Mouse (Mus musculus) neural tube, embryonic 14.5 days (tissue): ENCODE results near the gene Ccdc57. TPM values are rescaled to one million over a fixed set of nuclear protein-coding genes. Genes with fewer than 3 reads are reported as not detected.

Experiments
- ATAC-seq: fragments of 200-750 bp; cut with Nextera tagmentation; 2 replicates; pipeline ENCODE4 v1.8.0; 2017; ENCODE audit warnings: low read depth, mild to moderate bottlenecking, moderate TSS enrichment, moderate library complexity
- H3K27ac ChIP-seq: fragments of 300-500 bp; sonication (generic); 2 replicates; pipeline ENCODE4 v1.5.1; 2014; ENCODE audit warnings: low read depth, mild to moderate bottlenecking, control low read depth, low read length, moderate library complexity, mixed read lengths
- H3K27me3 ChIP-seq: fragments of 300-500 bp; sonication (generic); 2 replicates; pipeline ENCODE4 v1.6.1; 2014; ENCODE audit warnings: low read length; ENCODE audit not compliant: control insufficient read depth, insufficient read depth
- H3K36me3 ChIP-seq: fragments of 300-500 bp; sonication (generic); 2 replicates; pipeline ENCODE4 v1.6.1; 2014; ENCODE audit warnings: low read length, mixed read lengths; ENCODE audit not compliant: control insufficient read depth, insufficient read depth
- H3K4me1 ChIP-seq: fragments of 300-500 bp; sonication (generic); 2 replicates; pipeline ENCODE4 v1.6.1; 2014; ENCODE audit warnings: low read length; ENCODE audit not compliant: control insufficient read depth, insufficient read depth
- H3K4me2 ChIP-seq: fragments of 300-500 bp; sonication (generic); 2 replicates; pipeline ENCODE4 v1.6.1; 2014; ENCODE audit warnings: mild to moderate bottlenecking, low read depth, low read length, control low read depth
- H3K4me3 ChIP-seq: fragments of 300-500 bp; sonication (generic); 2 replicates; pipeline ENCODE4 v1.5.1; 2014; ENCODE audit warnings: low read depth, low read length, control low read depth, mixed read lengths
- H3K9ac ChIP-seq: fragments of 300-500 bp; sonication (generic); replicated peaks from 2 replicates; pipeline ENCODE4 v1.6.1; 2014; ENCODE audit warnings: low read depth, mild to moderate bottlenecking, control low read depth, low read length, mixed read lengths
- H3K9me3 ChIP-seq: fragments of 300-500 bp; sonication (generic); 2 replicates; pipeline ENCODE4 v1.6.1; 2016; ENCODE audit warnings: low read length; ENCODE audit not compliant: control insufficient read depth
- WGBS: fragments of 180-500 bp; shearing (Covaris S2); extraction: QIAGEN DNeasy Blood & Tissue Kit; methylation state at CpG from one replicate; pipeline ENCODE4 v1.1.7; 2014; 5-methylcytosine and 5-hydroxymethylcytosine counted together
- polyA plus RNA-seq: library from polyadenylated mRNA; unstranded; fragments of >200 nt; fragmentation: Nextera tagmentation; extraction: Ambion mirVana; gene quantifications from 2 replicates; pipeline ENCODE4 v1.2.1, GENCODE M21; 2014

Gene Ccdc57
- polyA plus RNA-seq, 1 experiment from 2014 or later = 6.7 TPM

DNA sequence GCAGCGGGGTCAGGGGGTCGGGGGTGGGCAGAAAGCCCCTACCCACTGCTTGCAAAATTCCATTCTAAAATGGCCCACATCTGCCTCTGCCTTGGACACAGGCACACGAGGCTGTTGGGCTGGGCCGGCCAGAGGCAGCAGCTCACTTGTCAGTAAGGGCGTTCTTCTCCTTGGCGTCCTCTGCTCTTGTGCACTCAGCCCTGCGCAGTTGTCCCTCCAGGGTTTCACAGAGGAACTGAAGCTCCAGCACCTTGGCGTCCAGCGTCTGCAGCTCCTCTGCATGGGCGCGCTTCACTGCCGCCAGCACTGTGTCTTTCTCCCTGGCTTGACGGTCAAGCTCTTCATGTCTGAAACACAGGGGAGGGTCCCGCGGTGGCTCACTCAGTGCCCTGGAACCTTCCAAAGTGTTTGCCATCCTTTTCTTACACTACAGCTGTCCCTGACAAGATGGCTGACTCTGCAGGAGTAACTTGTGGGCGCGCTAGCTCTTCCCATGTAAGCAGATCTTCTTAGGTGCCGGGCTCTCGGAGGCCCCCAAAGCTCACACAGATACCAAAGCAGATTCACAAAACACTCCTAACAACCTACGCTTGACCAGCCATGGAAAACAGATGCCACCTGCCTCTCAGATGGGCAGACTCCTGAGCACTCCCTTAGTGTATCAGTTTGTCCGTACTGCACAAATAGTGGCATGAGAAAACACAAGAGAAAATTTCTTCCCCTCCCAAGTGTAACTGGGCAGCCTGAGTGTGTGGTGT is 30.8 kb downstream of the Ccdc57 start:
- no peaks in the 10 kb centered on the region for H3K27me3 ChIP-seq
- no peaks in the 10 kb centered on the region for H3K9me3 ChIP-seq
- no peaks in the 10 kb centered on the region for H3K4me1 ChIP-seq
- H3K4me3 ChIP-seq = no peak overlapping the region
- H3K27ac ChIP-seq = no peak overlapping the region
- H3K4me2 ChIP-seq = no peak overlapping the region
- no peak for ATAC-seq
- 0 out of 2 replicates have a peak, but pooled peaks cover 3% of the 10 kb centered on the region for H3K36me3 ChIP-seq
- H3K9ac ChIP-seq = no peak overlapping the region
- WGBS = 82% methylated on average over 21 of the region's 21 CpGs

DNA sequence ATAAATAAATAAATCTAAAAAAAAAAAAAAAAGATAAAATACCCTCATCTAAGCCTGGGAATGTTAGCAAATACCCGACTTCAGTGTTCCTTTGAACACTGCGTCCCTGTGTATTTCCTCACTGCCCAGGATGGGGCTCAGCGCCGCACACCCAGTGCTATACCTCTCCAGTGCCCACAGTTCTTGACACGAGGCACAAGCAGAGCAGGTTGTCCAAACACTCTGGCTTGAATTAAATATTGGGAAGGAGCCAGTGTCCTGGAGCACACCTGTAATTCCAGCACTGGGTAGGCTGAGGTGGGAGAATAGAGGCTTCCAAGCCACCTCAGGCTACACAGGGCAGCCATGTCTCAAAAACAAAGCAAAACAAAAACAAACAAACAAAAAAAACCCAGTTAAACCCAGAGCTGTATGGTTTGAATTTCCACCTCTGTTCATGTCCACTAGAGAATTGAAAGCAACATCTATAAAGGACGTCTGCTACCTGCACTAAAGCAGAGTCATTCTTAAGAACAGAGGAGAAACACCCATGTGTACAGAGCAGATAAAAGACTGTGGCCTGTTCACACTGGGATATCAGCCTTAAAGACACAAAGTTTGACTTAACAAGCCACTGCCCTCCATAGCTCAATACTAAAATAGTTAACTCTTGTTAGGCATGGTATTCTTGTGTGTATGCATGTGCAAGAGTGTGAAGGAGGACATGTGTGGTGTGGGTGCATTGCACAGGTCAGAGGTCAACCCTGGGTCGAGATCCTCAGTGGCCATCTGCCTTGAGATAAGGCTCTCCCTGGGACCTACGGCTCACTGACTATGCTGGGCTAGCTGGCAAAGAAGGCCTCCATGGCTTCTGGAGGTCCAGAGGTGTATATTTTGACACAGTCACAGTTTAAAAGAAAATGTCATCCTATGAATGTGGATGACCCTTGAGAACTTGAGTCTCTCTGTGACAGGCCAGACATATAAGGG is 32.1 kb downstream of the Ccdc57 start:
- ATAC-seq = no peak
- H3K9me3 ChIP-seq = no peaks in the 10 kb centered on the region
- 90% methylated on average over 8 of the region's 8 CpGs for whole genome bisulfite sequencing
- no peaks in the 10 kb centered on the region for H3K27me3 ChIP-seq
- no peak overlapping the region for H3K4me3 ChIP-seq
- no peak overlapping the region for H3K4me2 ChIP-seq
- H3K36me3 ChIP-seq = 0 out of 2 replicates have a peak, but pooled peaks cover 3% of the 10 kb centered on the region
- no peaks in the 10 kb centered on the region for H3K4me1 ChIP-seq
- no peak overlapping the region for H3K9ac ChIP-seq
- no peak overlapping the region for H3K27ac ChIP-seq

DNA sequence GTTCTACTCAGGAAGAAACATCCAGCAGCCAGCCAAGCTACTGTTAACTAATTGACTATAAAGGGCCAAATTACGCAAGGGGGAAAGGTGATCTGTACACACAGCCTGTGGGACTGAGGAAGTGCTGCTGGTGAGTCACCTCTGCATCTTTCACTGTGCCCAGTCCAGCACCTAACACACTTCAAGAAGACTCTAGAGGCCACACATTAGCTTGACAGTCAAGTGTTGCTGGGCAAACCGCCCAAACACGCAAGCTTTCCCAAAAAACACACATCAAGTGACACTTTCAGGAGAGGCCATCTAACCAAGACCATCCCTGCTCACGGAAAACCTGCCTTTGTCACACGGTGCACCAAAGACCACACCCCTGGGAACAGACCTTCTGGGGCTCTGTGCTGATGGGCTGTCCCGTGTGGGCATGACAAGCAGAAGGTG is 34.5 kb downstream of the Ccdc57 start:
- no peaks in the 10 kb centered on the region for H3K9me3 ChIP-seq
- no peak overlapping the region for H3K4me3 ChIP-seq
- no peaks in the 10 kb centered on the region for H3K27me3 ChIP-seq
- WGBS = 94% methylated on average over 6 of the region's 6 CpGs
- no peak overlapping the region for H3K9ac ChIP-seq
- peaks cover 10% of the 10 kb centered on the region for H3K36me3 ChIP-seq
- no peak for ATAC-seq
- H3K4me2 ChIP-seq = no peak overlapping the region
- H3K4me1 ChIP-seq = no peaks in the 10 kb centered on the region
- no peak overlapping the region for H3K27ac ChIP-seq

DNA sequence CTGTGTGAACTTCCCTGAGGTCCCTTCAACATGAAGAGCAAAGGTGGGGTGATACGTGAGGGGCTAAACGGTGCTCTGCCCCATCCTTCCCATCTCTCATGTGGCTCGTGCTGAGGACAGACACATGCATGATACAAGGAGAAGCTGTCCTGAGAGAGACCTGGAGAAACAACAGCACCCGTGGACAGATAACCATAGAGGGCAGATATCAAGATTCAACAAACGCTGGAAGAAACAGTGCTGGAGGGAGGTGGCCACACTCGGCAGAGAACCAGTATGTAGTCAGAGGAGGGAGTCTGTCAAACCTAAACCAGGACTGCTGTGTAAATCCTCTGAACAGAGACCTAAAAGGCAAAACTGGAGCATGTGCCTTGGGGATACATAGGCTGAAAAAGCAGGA is 37.2 kb downstream of the Ccdc57 start:
- no peaks in the 10 kb centered on the region for H3K9me3 ChIP-seq
- no peak overlapping the region for H3K4me3 ChIP-seq
- H3K4me2 ChIP-seq = no peak overlapping the region
- WGBS = 94% methylated on average over 6 of the region's 6 CpGs
- no peaks in the 10 kb centered on the region for H3K27me3 ChIP-seq
- peaks cover 13% of the 10 kb centered on the region for H3K36me3 ChIP-seq
- H3K4me1 ChIP-seq = no peaks in the 10 kb centered on the region
- no peak for ATAC-seq
- no peak overlapping the region for H3K27ac ChIP-seq
- H3K9ac ChIP-seq = no peak overlapping the region

DNA sequence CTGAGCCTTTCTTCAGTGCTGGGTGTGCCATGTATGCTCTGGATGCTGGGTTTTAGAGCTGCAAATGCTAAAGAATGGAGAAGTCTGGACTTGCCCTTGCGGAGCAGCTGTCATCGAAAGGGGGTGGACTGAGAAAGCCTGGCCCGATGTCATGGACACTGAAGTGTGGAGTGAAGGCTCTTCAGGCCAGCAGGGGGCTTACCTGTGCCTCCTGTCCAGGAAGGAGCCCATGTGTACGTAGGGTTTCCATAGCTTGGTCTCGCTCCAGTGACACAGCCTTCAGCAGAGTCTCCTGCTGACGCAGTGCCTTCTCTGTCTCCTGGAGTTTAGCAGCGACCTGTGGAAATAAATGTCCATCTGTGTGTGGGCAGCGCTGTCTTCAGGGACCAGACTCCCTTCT is 38.3 kb downstream of the Ccdc57 start:
- WGBS = 91% methylated on average over 8 of the region's 8 CpGs
- peaks cover 14% of the 10 kb centered on the region for H3K36me3 ChIP-seq

DNA sequence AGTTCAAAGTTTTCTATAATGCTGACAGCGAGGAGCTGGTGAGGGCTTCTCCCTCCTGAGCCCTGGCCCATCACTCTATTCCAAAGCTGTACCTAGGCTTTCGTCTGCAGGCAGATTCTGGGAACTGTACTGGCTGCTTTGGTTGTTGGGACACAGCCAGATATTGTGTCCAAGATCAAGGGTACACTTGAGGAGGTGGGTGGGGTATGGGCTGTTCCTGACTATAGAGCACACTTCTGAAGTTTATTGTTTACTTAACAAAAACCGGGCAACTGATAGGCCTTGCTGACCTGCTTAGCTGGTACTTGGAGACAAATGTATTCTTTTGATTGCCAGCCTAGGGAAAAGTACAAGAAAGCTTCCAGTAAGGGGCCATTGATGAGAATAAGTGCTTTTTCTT is 43.5 kb downstream of the Ccdc57 start:
- WGBS = 83% methylated on average over 3 of the region's 3 CpGs

More for the DNA sequence above, 38.3 kb downstream of the Ccdc57 start:
- Histone ChIP-seq H3K4me1 (no peaks in the 10 kb centered on the region), H3K27ac (no peak overlapping the region), H3K4me3 (no peak overlapping the region), H3K27me3 (no peaks in the 10 kb centered on the region), H3K9me3 (no peaks in the 10 kb centered on the region), H3K9ac (no peak overlapping the region), H3K4me2 (no peak overlapping the region)
- no peak for ATAC-seq

DNA sequence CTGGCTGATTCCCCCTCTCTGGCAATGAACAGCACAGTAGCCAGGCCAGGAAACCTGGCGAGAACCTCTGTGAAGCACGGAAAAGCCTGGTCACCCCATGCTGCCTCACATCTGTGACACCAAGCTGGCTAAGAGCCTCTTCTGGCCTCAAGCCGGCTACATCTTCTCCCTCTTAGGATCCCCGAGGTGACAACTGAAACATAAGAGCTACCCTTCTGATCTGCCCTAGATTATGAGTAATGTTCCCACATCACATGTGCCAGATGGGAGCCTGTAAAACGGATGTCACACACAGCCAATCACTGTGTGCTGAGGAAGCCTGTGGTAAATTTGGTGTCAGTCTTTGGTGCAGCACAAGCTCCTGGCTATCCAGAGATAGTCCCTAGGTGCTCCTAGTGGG is 44.0 kb downstream of the Ccdc57 start:
- ATAC-seq = no peak
- 90% methylated on average over 5 of the region's 5 CpGs for WGBS
- H3K4me3 ChIP-seq = no peak overlapping the region
- H3K9ac ChIP-seq = no peak overlapping the region
- H3K36me3 ChIP-seq = peaks cover 17% of the 10 kb centered on the region
- H3K4me1 ChIP-seq = no peaks in the 10 kb centered on the region
- H3K27ac ChIP-seq = no peak overlapping the region
- H3K4me2 ChIP-seq = no peak overlapping the region
- H3K9me3 ChIP-seq = no peaks in the 10 kb centered on the region
- no peaks in the 10 kb centered on the region for H3K27me3 ChIP-seq

More for the DNA sequence above, 43.5 kb downstream of the Ccdc57 start:
- H3K9ac ChIP-seq = no peak overlapping the region
- peaks cover 14% of the 10 kb centered on the region for H3K36me3 ChIP-seq
- H3K4me3 ChIP-seq = no peak overlapping the region
- no peaks in the 10 kb centered on the region for H3K27me3 ChIP-seq
- no peak for ATAC-seq
- no peak overlapping the region for H3K27ac ChIP-seq
- no peak overlapping the region for H3K4me2 ChIP-seq
- no peaks in the 10 kb centered on the region for H3K9me3 ChIP-seq
- H3K4me1 ChIP-seq = no peaks in the 10 kb centered on the region

DNA sequence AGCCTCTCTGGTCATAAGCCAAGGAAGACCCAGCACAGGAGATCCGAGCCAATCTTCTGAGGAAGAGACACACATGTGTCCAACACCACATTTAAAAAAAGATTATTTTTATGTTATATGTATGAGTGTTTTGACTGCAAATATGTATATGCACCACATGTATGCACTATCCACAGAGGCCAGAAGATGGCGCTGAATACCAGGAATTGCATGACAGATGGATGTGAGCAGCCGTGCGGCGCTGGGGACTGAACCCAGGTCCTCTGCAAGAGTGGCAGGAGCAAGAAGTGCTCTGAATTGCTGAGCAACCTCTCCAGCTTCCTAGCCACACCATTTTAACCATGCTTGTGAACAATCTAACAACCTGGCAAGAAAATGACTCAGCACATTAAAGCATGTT is 45.2 kb downstream of the Ccdc57 start:
- no peaks in the 10 kb centered on the region for H3K9me3 ChIP-seq
- no peak overlapping the region for H3K4me2 ChIP-seq
- H3K27me3 ChIP-seq = no peaks in the 10 kb centered on the region
- WGBS = 92% methylated on average over 5 of the region's 5 CpGs
- H3K27ac ChIP-seq = no peak overlapping the region
- no peaks in the 10 kb centered on the region for H3K4me1 ChIP-seq
- no peak overlapping the region for H3K4me3 ChIP-seq
- H3K36me3 ChIP-seq = peaks cover 15% of the 10 kb centered on the region
- H3K9ac ChIP-seq = no peak overlapping the region
- no peak for ATAC-seq

DNA sequence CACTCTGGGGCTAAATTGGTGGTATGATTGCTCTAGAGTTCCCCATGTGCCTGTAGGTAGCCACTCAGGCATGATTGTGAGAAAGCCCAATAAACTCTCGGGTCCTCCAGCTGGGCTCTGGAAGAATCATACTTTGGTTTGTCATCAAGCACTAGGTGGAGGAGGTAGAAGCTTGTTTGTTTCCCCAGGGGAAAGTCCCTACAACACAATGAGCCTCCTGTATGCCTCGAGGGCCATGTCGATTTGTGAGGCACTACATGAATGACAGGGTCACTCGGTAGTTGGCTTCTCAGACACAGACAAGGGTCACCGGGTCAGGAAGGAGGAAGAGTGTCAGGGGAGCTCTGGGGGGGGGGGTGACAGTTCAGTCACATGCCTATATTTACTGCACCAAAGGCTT is 46.2 kb downstream of the Ccdc57 start:
- H3K9me3 ChIP-seq = no peaks in the 10 kb centered on the region

More for the DNA sequence above, 46.2 kb downstream of the Ccdc57 start:
- ATAC-seq = no peak
- no peak overlapping the region for H3K9ac ChIP-seq
- no peak overlapping the region for H3K4me2 ChIP-seq
- WGBS = 71% methylated on average over 5 of the region's 5 CpGs
- no peaks in the 10 kb centered on the region for H3K4me1 ChIP-seq
- no peak overlapping the region for H3K4me3 ChIP-seq
- peaks cover 18% of the 10 kb centered on the region for H3K36me3 ChIP-seq
- H3K27me3 ChIP-seq = no peaks in the 10 kb centered on the region
- H3K27ac ChIP-seq = no peak overlapping the region
